Mouse (Mus musculus) thymus, postnatal 10 days (tissue): ENCODE measurements at regions not wholly inside any gene's neighbourhood (a gene's known extent, or its start where the extent isn't known, plus 50 kb on each side); places are given as distances from the start of the nearest gene placed in this dataset.

Experiments
- DNase-seq, 2 experiments: peaks; one replicate each; pipeline ENCODE4 v3.0.0; 2021; ENCODE audit warnings: low spot score in 2 of 2

GRCm38 (mm10) chr5:111944972-111945285 lies 211.2 kb downstream of the Gm26897 start:
- DNase-seq: no peak

DNA sequence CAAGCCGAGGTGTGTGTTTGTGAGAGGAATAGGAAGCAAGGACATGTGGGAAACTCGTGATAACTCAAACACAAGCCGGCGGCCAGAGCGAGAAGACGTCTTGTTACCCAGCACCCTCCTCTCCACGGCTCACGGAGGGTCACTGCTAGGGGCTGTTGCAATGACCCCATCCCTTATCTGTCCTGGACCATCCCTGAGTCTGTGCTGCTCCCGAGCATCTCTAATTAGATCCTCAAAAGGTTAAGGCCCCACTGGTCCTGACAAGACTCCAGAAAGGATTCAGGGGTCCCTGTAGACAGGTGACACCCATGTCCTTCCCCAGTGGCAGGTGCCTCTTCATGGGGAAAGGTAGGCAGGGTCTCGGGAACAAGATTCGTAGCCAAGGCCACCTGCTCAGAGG lies 212.6 kb downstream of the Gm26897 start:
- no peak for DNase-seq

DNA sequence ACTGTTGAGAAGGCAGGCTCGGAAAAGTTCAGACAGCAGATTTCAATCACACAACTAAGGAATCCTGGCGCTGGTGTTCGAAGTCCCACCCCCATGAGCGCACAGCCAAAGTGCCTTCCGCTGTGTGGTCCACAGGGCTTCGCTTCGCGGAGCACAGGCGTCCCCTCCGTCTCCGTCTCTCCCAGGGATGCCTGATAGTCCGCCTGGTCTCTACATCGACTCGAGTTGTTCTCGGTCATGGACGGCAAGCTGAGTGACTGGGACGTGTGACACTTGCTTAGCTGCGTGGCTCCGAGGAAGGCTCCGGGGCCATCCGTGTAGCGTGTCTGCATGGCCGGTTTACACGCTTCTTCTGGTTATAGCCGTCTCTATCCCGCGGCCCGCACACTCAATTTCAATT lies 224.0 kb downstream of the Gm26897 start:
- no peak for DNase-seq

DNA sequence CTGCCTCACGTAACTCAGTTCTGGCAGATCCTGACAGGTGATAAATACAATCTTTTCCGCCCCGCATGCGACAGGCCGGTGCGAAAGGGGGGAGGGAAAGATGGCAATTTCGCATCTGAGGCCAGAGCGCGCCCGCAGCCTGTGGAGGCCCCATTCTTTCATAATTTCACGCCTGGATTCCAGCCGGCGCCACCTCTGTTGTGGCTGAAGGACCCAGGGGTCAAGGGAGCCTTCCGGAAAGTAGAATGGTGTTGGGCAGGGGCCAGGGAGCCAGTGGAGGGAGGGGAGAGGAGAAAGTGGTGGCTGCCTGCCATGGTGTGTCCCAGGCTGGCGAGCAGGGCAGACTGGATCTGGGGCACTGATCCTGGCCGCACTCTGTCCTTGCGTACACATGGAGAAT lies 224.5 kb downstream of the Gm26897 start:
- no peak for DNase-seq

- DNase-seq: no peak
Measured at GRCm38 (mm10) chr5:111965311-111965710, 231.6 kb downstream of the Gm26897 start.

DNA sequence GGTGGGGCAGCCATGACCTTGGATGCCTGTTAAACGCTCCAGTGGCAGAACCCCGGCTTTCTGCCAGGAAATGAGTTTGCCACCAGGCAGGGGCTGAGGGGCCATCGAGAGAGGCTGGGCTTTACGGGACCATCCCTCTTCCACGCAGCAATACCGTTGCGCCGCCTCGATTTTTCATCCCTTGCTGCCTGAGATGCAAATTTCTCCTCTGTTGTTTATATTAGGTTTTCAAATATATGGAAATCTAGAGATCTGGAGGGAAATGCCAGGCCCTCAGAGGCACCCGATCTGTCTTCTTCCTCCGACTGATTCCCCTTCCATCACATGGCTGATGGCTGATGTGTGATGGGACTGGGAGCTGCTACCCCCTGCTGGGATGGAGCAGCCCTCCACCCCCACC lies 234.4 kb downstream of the Gm26897 start:
- no peak for DNase-seq

DNA sequence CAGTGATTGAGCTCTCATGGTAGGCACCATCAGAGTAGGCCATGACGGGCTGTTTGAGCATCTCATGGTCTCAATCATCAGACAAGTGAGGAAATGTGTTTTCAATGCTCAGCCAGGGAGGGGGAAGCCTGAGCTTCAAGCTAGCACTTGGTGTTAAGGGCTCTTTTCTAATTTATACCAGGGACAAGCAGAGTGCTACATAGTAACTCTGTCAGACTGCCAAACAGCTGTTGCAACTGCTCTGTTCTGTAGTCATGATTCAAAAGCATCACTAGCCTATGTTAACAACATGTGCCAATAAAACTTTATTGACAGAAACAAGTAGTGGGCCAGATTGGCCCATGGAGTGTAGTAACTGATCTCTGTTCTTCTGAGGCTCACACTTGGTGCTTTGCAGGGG lies 235.0 kb downstream of the Gm26897 start:
- no peak for DNase-seq

DNA sequence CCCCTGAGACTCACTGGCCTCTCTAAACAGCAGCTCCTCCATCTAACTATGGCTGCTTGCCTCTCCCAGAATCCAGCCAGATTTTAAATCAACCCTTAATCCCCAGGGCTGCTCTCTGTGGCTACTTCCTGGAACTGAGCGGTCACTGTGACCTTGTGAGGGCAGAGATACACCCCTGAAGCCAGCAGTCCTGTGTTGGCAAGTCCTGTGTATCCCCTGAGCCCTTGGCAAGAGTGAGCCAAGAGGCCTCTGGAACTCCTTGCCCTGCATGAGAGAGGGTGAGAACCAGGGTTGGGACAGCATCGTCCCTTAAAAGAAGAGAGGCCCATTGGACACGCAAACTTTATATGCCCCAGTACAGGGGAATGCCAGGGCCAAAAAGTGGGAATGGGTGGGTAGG lies 237.5 kb downstream of the Gm26897 start:
- DNase-seq: no peak

GRCm38 (mm10) chr5:111971952-111972351 lies 238.2 kb downstream of the Gm26897 start:
- no peak for DNase-seq

- no peak for DNase-seq
Measured at GRCm38 (mm10) chr5:111975686-111976085, 242.0 kb downstream of the Gm26897 start.

- DNase-seq: no peak
Measured at GRCm38 (mm10) chr5:111979601-111980000, 245.9 kb downstream of the Gm26897 start.

DNA sequence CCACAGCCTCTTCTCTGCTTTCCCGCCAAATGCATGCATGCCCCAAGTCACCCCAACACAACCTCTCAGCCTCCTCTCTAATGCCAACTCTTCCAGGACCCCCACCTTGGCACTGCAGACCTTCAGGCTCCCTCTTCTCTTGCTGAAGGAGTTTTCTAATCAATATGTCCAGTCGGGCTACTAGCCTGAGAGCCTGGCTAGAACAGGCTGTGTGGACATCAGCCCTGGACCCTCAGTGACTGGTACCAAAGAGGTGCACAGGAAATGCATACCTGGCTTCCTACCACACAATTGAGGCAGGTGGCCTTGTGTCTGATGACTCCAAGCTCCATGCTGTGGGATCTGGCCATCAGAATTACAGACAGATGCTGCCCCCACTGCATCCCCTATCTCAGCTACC lies 248.4 kb downstream of the Gm26897 start:
- DNase-seq: no peak

DNA sequence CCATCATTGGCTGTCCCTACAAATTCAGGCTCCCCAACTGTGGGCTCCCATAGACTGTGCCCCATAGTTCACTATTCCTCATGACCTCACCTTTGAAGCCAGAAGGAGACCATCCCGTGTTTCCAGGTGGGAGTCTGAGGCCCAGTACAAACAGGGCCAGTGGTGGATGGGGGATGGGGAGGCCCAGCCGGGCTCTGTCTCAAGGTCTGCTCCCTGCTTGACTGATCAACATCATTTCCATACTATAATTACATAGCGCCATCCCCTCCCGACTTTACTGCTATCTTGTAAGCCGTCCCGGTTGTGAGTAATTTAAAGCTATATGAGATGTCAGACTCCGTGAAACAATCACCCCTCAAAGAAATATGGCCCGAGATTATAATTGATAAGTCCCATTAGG lies 252.3 kb downstream of the Gm26897 start:
- no peak for DNase-seq

DNA sequence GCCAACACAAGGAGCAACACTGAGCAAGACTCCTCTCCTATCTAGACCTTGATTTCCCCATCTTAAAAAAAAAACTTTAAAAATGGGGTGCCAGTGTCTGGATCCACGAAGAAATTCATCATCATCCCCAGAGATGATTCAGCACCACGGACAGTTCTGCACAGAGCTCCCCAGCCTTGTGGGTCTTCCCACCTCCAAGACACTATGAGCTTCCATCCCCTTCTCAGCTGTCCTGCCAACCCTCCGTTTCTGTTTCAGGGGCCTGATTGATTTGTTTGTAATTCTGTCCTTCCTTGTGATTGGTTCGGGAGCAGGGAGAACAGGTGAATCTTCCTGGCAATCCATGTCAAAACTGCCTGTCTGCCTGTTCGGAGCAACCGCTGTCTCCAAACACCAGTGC lies 253.3 kb downstream of the Gm26897 start:
- no peak for DNase-seq

DNA sequence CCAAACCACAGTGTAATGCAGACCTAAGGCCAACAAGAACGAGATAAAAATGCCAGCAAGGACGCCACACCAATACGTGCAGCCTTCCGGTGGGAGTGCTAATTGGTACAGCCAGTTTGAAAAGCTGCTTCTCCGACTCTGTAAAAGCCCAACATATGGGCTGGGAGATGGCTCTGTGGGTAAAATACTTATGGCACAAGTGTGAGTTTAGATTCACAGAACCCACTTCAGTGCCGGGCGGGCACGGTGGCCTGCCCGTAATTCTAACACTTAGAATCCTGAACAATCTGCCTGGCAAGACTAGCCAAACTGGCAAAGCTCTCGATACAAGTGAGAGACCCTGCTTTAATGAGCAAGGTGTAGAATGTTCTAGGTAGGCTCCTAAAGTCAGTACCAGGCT lies 258.1 kb downstream of the Gm26897 start:
- no peak for DNase-seq

GRCm38 (mm10) chr5:111993221-111993620 lies 259.1 kb downstream of the Cryba4 start:
- DNase-seq: no peak

GRCm38 (mm10) chr5:111993930-111994329 lies 258.4 kb downstream of the Cryba4 start:
- no peak for DNase-seq

DNA sequence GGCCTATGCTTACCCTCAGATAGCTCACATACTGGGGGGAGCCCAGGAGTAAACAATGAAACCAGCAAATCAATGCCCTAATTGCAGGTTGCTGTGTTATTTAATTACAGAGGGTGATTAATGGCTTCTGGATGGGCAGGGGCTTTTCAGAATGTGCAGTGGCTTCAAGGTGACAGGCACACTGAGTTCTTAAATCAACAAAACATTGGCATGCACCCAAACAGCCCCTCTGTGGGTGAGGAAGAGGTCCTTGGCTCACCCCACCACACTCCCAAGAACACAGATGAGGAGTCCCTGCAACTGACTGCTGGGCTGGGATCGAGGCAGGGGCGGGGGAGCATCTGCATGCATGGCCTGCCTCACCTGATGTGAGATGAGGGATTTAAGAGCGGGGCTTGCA lies 255.5 kb downstream of the Cryba4 start:
- no peak for DNase-seq

GRCm38 (mm10) chr5:112001742-112002701 lies 250.3 kb downstream of the Cryba4 start:
- DNase-seq: no peak

DNA sequence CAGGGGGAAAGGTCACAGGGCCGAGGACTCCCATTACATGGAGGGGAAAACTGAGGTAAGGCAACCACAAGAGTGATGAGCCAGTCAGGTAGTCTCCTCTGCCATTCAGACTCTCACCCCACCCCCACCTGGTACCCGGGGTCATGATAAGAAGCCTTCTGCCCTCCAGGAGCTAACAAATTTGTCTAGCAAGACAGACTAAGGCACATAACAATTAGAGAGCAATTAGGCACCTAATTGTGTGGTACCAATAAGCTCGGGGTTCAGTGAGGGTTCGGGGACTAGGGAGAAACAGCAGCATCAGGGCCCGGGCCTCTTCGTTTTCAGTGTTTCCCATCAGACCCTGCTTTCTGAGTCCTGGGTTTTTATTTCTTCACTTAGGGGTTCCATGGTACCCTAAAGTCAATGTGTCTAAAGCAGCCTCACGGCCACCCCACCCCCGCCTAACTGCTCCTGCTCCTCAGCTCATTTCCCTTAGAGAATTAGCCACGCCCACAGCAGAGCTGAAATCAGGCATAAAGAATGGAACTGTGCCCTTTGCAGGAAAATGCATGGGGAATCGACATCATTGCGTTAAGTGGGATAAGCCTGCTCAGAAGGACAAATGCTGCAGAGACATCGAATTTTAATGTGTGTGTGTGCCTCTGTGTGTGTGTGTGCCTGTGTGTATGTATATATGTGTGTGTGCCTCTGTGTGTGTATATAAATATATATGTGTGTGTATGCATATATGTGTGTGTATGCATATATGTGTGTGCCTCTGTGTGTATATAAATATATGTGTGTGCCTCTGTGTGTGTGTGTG lies 249.3 kb downstream of the Cryba4 start:
- DNase-seq: no peak

DNA sequence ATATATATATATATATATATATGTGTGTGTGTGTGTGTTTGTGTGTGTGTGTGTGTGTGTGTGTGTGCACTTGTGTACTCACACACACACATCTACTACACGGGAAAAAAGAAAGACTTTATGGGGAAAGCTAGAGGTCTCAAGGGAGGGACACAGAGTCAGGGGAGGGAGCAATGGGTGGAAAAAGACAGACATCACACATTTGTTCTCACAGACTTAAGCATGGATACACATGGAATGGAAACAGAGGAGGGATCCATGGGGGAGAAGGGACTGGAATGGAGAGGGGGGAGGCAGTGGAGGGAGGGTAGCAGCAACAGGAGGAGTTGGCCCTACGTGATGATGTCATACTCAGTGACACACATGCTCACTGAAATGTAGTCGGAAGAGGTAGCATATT lies 248.3 kb downstream of the Cryba4 start:
- DNase-seq: no peak

DNA sequence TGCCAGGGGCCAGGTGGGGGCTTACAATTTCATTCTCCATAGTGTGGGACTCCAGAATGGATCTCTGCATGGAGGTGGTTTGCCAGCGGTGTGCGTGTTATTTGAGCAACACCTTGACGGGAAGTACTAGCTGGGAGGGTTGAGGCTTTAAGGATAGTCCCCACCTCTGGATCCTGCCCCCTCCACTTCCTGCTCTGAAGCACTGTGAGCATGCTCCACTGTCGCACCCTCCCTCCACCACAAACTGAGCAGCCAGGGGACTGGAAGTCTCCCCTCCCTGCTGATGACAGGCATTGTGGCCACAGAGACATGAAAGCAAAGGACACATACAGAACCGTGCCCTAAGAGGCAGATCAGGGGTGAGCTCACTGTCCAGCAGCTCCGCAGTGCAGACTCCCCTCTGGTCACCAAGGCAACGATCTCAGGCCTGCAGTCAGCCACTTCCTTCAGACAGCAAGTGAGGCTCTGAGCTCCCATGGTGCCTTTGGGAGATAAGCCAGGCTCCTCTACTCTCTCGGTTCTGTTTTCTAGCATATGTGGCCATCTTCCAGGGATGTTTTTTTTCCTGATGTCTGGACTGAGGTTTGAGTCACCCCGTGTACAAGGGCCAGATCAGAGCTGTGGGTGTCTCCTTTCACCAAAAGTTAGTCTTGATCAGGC lies 239.7 kb downstream of the Cryba4 start:
- no peak for DNase-seq

- DNase-seq: no peak
Measured at GRCm38 (mm10) chr5:112018925-112019324, 233.4 kb downstream of the Cryba4 start.
